In the genomic region with DNA sequence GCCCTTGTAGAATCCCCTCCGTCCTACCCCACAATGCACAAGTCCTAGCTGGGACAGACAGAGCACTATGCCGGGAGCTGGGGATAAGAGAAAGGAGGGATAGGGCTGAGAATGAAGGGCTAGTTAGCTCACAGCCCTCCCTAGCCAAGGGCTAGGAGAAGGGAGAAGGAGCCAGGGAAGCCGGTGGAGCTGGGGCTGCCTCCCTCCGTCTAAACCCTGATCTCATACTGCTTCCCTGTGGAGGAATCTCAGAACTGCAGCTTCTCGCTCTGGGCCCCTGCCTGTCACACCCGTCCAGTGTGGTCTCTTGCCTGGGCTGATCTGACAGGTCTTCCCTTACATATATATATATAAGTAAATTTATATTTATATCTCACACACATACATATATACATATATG, we compare ENCODE assay signal across 9 mouse cellular contexts.
DNase-seq lines count a peak whose midpoint lies in the region; ATAC-seq and TF ChIP-seq lines count a peak whose summit lies in the region.
"Had no signal": no experiment of that assay in that cellular context is flagged by ENCODE, and none has a peak within 500 bp of the region (broad histone marks: within the 10 kb centered on the region; RNA-seq: fewer than 3 reads in every experiment).

No protein-coding gene starts in this region.

- peak; percentile 46; the same call in 1 of the 2 replicates for ATAC-seq in granulocyte monocyte progenitor cell, adult 5-6 weeks (replicated peaks; ENCODE audit: poor library complexity, severe bottlenecking)
- ATAC-seq in midbrain, postnatal 0 days (ENCODE audit: low FRiP score), result no peak
- ATAC-seq in erythroblast, adult 5-6 weeks (replicated peaks; ENCODE audit: low FRiP score, poor library complexity, severe bottlenecking), result no peak

- no peaks in the 10 kb centered on the region for H3K79me2 ChIP-seq in heart, adult 2 months (replicated peaks; ENCODE audit: control insufficient read depth, insufficient read depth, low read length)
- H3K79me2 ChIP-seq in liver, adult 2 months (ENCODE audit: control insufficient read depth, insufficient read depth, low read length), result no peaks in the 10 kb centered on the region

- no peak for TF ChIP-seq POLR2A in heart, adult 2 months (IDR thresholded peaks at IDR 0.05; ENCODE audit: insufficient read depth, low read depth, low read length)
- no peak for TF ChIP-seq POLR2A in brain, embryonic 14.5 days (IDR thresholded peaks at IDR 0.05; ENCODE audit: borderline replicate concordance, extremely low read depth, insufficient read depth, insufficient read length, poor library complexity, severe bottlenecking)
- TF ChIP-seq POLR2A in kidney, adult 2 months (IDR thresholded peaks at IDR 0.05; ENCODE audit: low read depth, low read length), result no peak
- TF ChIP-seq POLR2A in liver, adult 2 months (IDR thresholded peaks at IDR 0.05; ENCODE audit: extremely low read depth, insufficient read depth, low read length), result no peak

- no peak for TF ChIP-seq EP300 in heart, adult 2 months (IDR thresholded peaks at IDR 0.05; ENCODE audit: insufficient read depth, low read depth, low read length)

- TF ChIP-seq CTCF in heart, adult 2 months (IDR thresholded peaks at IDR 0.05), result peak; percentile 71
- peak; percentile 78 for TF ChIP-seq CTCF in brain, embryonic 14.5 days (IDR thresholded peaks at IDR 0.05; ENCODE audit: borderline replicate concordance, extremely low read depth, insufficient read depth, insufficient read length)
- TF ChIP-seq CTCF in kidney, adult 2 months (conservative IDR thresholded peaks at IDR 0.05; ENCODE audit: insufficient read depth, insufficient read length, low read depth, low read length), result peak; percentile 76
- TF ChIP-seq CTCF in liver, adult 2 months (IDR thresholded peaks at IDR 0.05; ENCODE audit: low read depth, low read length), result peak; percentile 75
- peak; percentile 71 for TF ChIP-seq CTCF in midbrain, postnatal 0 days (IDR thresholded peaks at IDR 0.05)

- 17% methylated on average over 6 of the region's 6 CpGs for WGBS in heart, adult 2 months
- 8% methylated on average over 6 of the region's 6 CpGs for WGBS in kidney, adult 2 months
- WGBS in liver, adult 2 months, result 28% methylated on average over 6 of the region's 6 CpGs
- 9% methylated on average over 6 of the region's 6 CpGs for WGBS in midbrain, postnatal 0 days

- no peak overlapping the region for H3K4me3 ChIP-seq in heart, adult 2 months
- H3K4me3 ChIP-seq in kidney, adult 2 months (ENCODE audit: insufficient read depth, low read depth, low read length), result no peak overlapping the region
- no peak overlapping the region for H3K4me3 ChIP-seq in liver, adult 2 months (ENCODE audit: insufficient read depth, low read depth, low read length)
- H3K4me3 ChIP-seq in midbrain, postnatal 0 days (ENCODE audit: low read depth, low read length), result no peak overlapping the region

- H3K9me3 ChIP-seq in midbrain, postnatal 0 days (ENCODE audit: low read length), result no peaks in the 10 kb centered on the region

- intact Hi-C loops in heart, adult 2 months (cut with DNase I), result loop anchor here (2.0 to 10.0 kb wide), 2 partner anchors 121 to 229 kb away; no protein-coding TSS in a partner anchor
- intact Hi-C loops in heart, postnatal 25 days (cut with DNase I), result loop anchor here (2.0 to 5.0 kb wide), 4 partner anchors 51 to 396 kb away; no protein-coding TSS in a partner anchor

- H3K9ac ChIP-seq in heart, adult 2 months (ENCODE audit: low read depth, low read length), result no peak overlapping the region
- no peak overlapping the region for H3K9ac ChIP-seq in liver, adult 2 months (ENCODE audit: low read depth, low read length)
- H3K9ac ChIP-seq in midbrain, postnatal 0 days (replicated peaks; ENCODE audit: low read length, poor library complexity, severe bottlenecking), result no peak overlapping the region

- H3K36me3 ChIP-seq in heart, adult 2 months (ENCODE audit: control insufficient read depth, insufficient read depth, low read length), result no peaks in the 10 kb centered on the region
- H3K36me3 ChIP-seq in kidney, adult 2 months (ENCODE audit: control insufficient read depth, insufficient read depth, low read length), result no peaks in the 10 kb centered on the region
- no peaks in the 10 kb centered on the region for H3K36me3 ChIP-seq in liver, adult 2 months (ENCODE audit: control insufficient read depth, insufficient read depth, low read length)
- H3K36me3 ChIP-seq in midbrain, postnatal 0 days (ENCODE audit: insufficient read depth, low read length), result no peaks in the 10 kb centered on the region

- H3K27ac ChIP-seq in heart, adult 2 months, result no peak overlapping the region
- H3K27ac ChIP-seq in kidney, adult 2 months (ENCODE audit: insufficient read depth, low read depth, low read length), result no peak overlapping the region
- H3K27ac ChIP-seq in liver, adult 2 months (replicated peaks; ENCODE audit: insufficient read depth, low read depth, low read length), result no peak overlapping the region
- no peak overlapping the region for H3K27ac ChIP-seq in midbrain, postnatal 0 days (ENCODE audit: low read depth, low read length)
- H3K27ac ChIP-seq: macrophage had no signal

- peak overlapping the region; percentile 27 for H3K4me2 ChIP-seq in midbrain, postnatal 0 days (ENCODE audit: low read depth, low read length, poor library complexity, severe bottlenecking)

- peak; percentile 13 to 34 for DNase-seq in heart, adult 2 months
- no peak for DNase-seq in heart, postnatal 25 days (ENCODE audit: low spot score)
- peak; percentile 68 for DNase-seq in brain, embryonic 14.5 days (ENCODE audit: low read depth)
- DNase-seq in kidney, adult 2 months, result peak; percentile 60
- DNase-seq in liver, adult 2 months (ENCODE audit: extremely low read depth, low read depth, low spot score), result peak; percentile 5
- DNase-seq in midbrain, postnatal 0 days (ENCODE audit: low spot score), result peak; percentile 75

- no peaks in the 10 kb centered on the region for H3K4me1 ChIP-seq in heart, adult 2 months (ENCODE audit: control insufficient read depth, insufficient read depth, low read length)
- no peaks in the 10 kb centered on the region for H3K4me1 ChIP-seq in kidney, adult 2 months (ENCODE audit: control insufficient read depth, insufficient read depth, low read length)
- peaks cover 2% of the 10 kb centered on the region; the same call in 1 of the 2 replicates for H3K4me1 ChIP-seq in liver, adult 2 months (ENCODE audit: control insufficient read depth, insufficient read depth, low read length)
- H3K4me1 ChIP-seq in midbrain, postnatal 0 days (ENCODE audit: insufficient read depth, low read length), result no peaks in the 10 kb centered on the region

- H3K27me3 ChIP-seq in heart, adult 2 months (ENCODE audit: control insufficient read depth, insufficient read depth, low read length), result peaks cover 2% of the 10 kb centered on the region; the same call in 1 of the 2 replicates
- H3K27me3 ChIP-seq in kidney, adult 2 months (replicated peaks; ENCODE audit: control insufficient read depth, insufficient read depth, low read length), result no peaks in the 10 kb centered on the region
- H3K27me3 ChIP-seq in liver, adult 2 months (ENCODE audit: control insufficient read depth, insufficient read depth, low read length), result 0 out of 2 replicates have a peak, but pooled peaks cover 4% of the 10 kb centered on the region
- no peaks in the 10 kb centered on the region for H3K27me3 ChIP-seq in midbrain, postnatal 0 days (ENCODE audit: insufficient read depth, low read length)
